ENCODE assay signal across 23 mouse cellular contexts in the genomic region with DNA sequence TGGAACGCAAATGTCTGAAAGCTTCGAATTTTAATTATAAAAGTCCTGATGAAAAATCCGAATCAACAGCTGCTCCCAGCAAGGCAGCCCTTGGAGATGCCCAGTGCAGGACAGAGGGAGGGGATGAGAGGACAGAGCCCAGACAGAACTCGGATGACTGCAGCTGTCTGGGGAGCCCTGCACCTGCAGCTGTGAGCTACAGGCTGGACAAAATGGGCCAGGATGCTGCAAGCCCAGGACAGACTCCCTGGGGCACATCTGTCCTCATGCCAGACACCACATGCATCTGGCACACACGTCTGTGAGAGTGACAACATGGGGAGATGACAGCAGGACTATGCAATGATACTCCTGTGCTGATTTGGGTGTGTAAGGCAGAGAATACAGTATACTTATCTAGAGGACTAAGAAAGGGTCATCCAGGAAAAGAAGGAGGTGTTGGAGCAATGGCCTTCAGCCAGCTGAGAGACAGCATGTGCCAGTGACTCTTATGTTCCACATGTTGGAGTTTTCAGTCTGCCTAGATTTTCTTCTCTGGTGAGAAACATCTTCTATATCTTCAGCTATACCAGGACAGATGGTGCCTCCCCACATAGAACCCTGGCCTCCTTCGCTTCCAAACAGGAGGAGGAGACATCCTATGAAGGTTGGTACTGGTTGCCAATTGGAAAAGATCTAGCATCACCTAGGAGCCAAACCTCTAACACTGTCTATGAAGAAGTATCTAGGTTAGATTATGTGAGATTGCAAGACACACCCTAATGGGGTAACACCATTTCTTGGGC.
A peak's percentile ranks its signal among the peaks of the same experiment; 100 is the strongest.
DNase-seq lines count a peak whose midpoint lies in the region; ATAC-seq and TF ChIP-seq lines count a peak whose summit lies in the region.
"Had no signal": no experiment of that assay in that cellular context is flagged by ENCODE, and none has a peak within 500 bp of the region (broad histone marks: within the 10 kb centered on the region; RNA-seq: fewer than 3 reads in every experiment).

No protein-coding gene starts in this region.

- H3K4me3 ChIP-seq in left cerebral cortex, adult 2 months, result no peak overlapping the region
- H3K4me3 ChIP-seq: layer of hippocampus, adult 2 months; limb, embryonic 10.5 days; midbrain, embryonic 10.5 days; myocyte; neural tube, embryonic 15.5 days; stomach, embryonic 15.5 days had no signal

- intact Hi-C loops in left cerebral cortex, adult 2 months (cut with DNase I), result no loop called here
- intact Hi-C loops in left cerebral cortex, postnatal 36 days (cut with DNase I), result no loop called here

- no peak overlapping the region for H3K27ac ChIP-seq in left cerebral cortex, adult 2 months
- H3K27ac ChIP-seq: layer of hippocampus, adult 2 months; limb, embryonic 10.5 days; midbrain, embryonic 10.5 days; neural tube, embryonic 15.5 days; stomach, embryonic 15.5 days had no signal

- ATAC-seq in frontal cortex, adult (ENCODE audit: low TSS enrichment), result peak; percentile 97
- ATAC-seq: forebrain, embryonic 14.5 days; hindbrain, embryonic 16.5 days had no signal

- TF ChIP-seq CTCF in left cerebral cortex, adult 2 months (IDR thresholded peaks at IDR 0.05), result no peak
- TF ChIP-seq CTCF in brain, embryonic 14.5 days (IDR thresholded peaks at IDR 0.05; ENCODE audit: borderline replicate concordance, extremely low read depth, insufficient read depth, insufficient read length), result no peak

- no peak for TF ChIP-seq POLR2A in brain, embryonic 14.5 days (IDR thresholded peaks at IDR 0.05; ENCODE audit: borderline replicate concordance, extremely low read depth, insufficient read depth, insufficient read length, poor library complexity, severe bottlenecking)

- DNase-seq in frontal cortex, postnatal 10 days (ENCODE audit: low spot score in 2 of 2), result no peak
- DNase-seq in left cerebral cortex, adult 18-20 months (ENCODE audit: low spot score in 2 of 2), result peak; percentile 22 to 33
- no peak for DNase-seq in left cerebral cortex, adult 2 months (ENCODE audit: extremely low spot score in 1 of 2, low spot score in 2 of 2)
- DNase-seq in brain, embryonic 14.5 days (ENCODE audit: low read depth), result peak; percentile 26
- DNase-seq in left cerebral cortex, postnatal 36 days (ENCODE audit: low spot score in 2 of 2), result peak; percentile 17 to 27
- DNase-seq in kidney, adult 9 months, result no peak
- DNase-seq in spleen, adult 12 weeks (ENCODE audit: low spot score), result no peak
- DNase-seq: adrenal gland, postnatal 25 days; B cell, adult 2 months; gastrocnemius, postnatal 25 days; kidney, adult 11 months; kidney, postnatal 10 days; lung, adult 2 months; lung, postnatal 4 days had no signal

Comparison
In these comparisons a context has a peak if more than half of its experiments do, and no peak if none do; other contexts are left out.
1. DNase-seq: peak in left cerebral cortex, adult 18-20 months (2 of 2), brain, embryonic 14.5 days (single experiment) and left cerebral cortex, postnatal 36 days (2 of 2); none in frontal cortex, postnatal 10 days (0 of 2), left cerebral cortex, adult 2 months (0 of 2), kidney, adult 9 months (single experiment) and spleen, adult 12 weeks (single experiment).